Mouse (Mus musculus) hindlimb bud, embryonic 11.5 days (tissue): ENCODE results near the gene Mafb.

Experiments used
- DNase-seq: peaks from one replicate; pipeline ENCODE4 v3.0.0-alpha.2; 2012; ENCODE audit warnings: low read depth, low spot score; ENCODE audit errors: extremely low spot score

Gene Mafb

GRCm38 (mm10) chr2:160366980-160367338 is at the start of gene Mafb:
Gene Mafb, minus strand, starts transcription at chr2:160367065.
- DNase-seq: no peak

- DNase-seq: no peak
Measured at GRCm38 (mm10) chr2:160415161-160415560, 48.3 kb upstream of the Mafb start.

- DNase-seq: no peak
Measured at GRCm38 (mm10) chr2:160414736-160415135, 47.9 kb upstream of the Mafb start.

- no peak for DNase-seq
Measured at GRCm38 (mm10) chr2:160413982-160414381, 47.1 kb upstream of the Mafb start.

- DNase-seq: no peak
Measured at GRCm38 (mm10) chr2:160413055-160413454, 46.2 kb upstream of the Mafb start.

- DNase-seq: no peak
Measured at GRCm38 (mm10) chr2:160411431-160411830, 44.6 kb upstream of the Mafb start.

GRCm38 (mm10) chr2:160407720-160408119 is 40.9 kb upstream of the Mafb start:
- DNase-seq: no peak

GRCm38 (mm10) chr2:160397747-160398146 is 30.9 kb upstream of the Mafb start:
- no peak for DNase-seq

- DNase-seq: no peak
Measured at GRCm38 (mm10) chr2:160394735-160395134, 27.9 kb upstream of the Mafb start.

- no peak for DNase-seq
Measured at GRCm38 (mm10) chr2:160392648-160393047, 25.8 kb upstream of the Mafb start.

GRCm38 (mm10) chr2:160388596-160388995 is 21.7 kb upstream of the Mafb start:
- no peak for DNase-seq

GRCm38 (mm10) chr2:160383418-160383817 is 16.6 kb upstream of the Mafb start:
- no peak for DNase-seq

- no peak for DNase-seq
Measured at GRCm38 (mm10) chr2:160378271-160378670, 11.4 kb upstream of the Mafb start.

GRCm38 (mm10) chr2:160376236-160376635 is 9.4 kb upstream of the Mafb start:
- no peak for DNase-seq

GRCm38 (mm10) chr2:160369653-160370420 is 3.0 kb upstream of the Mafb start:
- no peak for DNase-seq

- no peak for DNase-seq
Measured at GRCm38 (mm10) chr2:160368422-160369357, 1.8 kb upstream of the Mafb start.

- DNase-seq: no peak
Measured at GRCm38 (mm10) chr2:160367448-160368208, 763 bp upstream of the Mafb start.

- no peak for DNase-seq
Measured at GRCm38 (mm10) chr2:160366111-160366979, 520 bp downstream of the Mafb start.

- DNase-seq: no peak
Measured at GRCm38 (mm10) chr2:160365107-160365911, 1.6 kb downstream of the Mafb start.
